Mouse (Mus musculus): Measurements from ENCODE around the gene Frmd7. TPM values are rescaled to one million over a fixed set of nuclear protein-coding genes. Genes with fewer than 3 reads are reported as not detected.

Frmd7 gene
- polyA plus RNA-seq (2016; fragmentation: Nextera tagmentation; extraction: Ambion mirVana): 0.06 TPM in 1 of 2 replicates, not detected in the other

GRCm38 (mm10) chrX:50942610-50943009 lies at the start of gene Frmd7:
Frmd7 (minus strand) TSS chrX:50942710.
- Histone ChIP-seq H3K9me3 (no peaks in the 10 kb centered on the region), H3K27me3 (ENCODE audit: poor library complexity, severe bottlenecking) (peaks cover 18% of the 10 kb centered on the region), H3K4me3 (no peak within 1 kb of the TSS), H3K36me3 (replicated peaks) (no peaks in the 10 kb centered on the region), H3K27ac (no peak within 1 kb of the TSS), H3K4me1 (no peaks in the 10 kb centered on the region)
- DNase-seq (ENCODE audit: extremely low spot score, low spot score): no peak
- WGBS: 71% methylated on average over 14 of the region's 14 CpGs

GRCm38 (mm10) chrX:50991324-50991723 lies 48.8 kb upstream of the Frmd7 start:
- H3K27ac ChIP-seq: no peak overlapping the region
- H3K4me3 ChIP-seq: no peak overlapping the region
- H3K4me1 ChIP-seq: no peaks in the 10 kb centered on the region
- H3K27me3 ChIP-seq (ENCODE audit: poor library complexity, severe bottlenecking): peaks cover 25% of the 10 kb centered on the region
- DNase-seq (ENCODE audit: extremely low spot score, low spot score): no peak
- H3K9me3 ChIP-seq: no peaks in the 10 kb centered on the region
- WGBS: 90% methylated on average over 5 of the region's 5 CpGs
- H3K36me3 ChIP-seq (replicated peaks): no peaks in the 10 kb centered on the region

- Histone ChIP-seq H3K9me3 (no peaks in the 10 kb centered on the region), H3K4me3 (no peak overlapping the region), H3K36me3 (replicated peaks) (no peaks in the 10 kb centered on the region), H3K4me1 (no peaks in the 10 kb centered on the region), H3K27me3 (ENCODE audit: poor library complexity, severe bottlenecking) (peaks cover 25% of the 10 kb centered on the region), H3K27ac (no peak overlapping the region)
- DNase-seq (ENCODE audit: extremely low spot score, low spot score): no peak
- 93% methylated on average over 6 of the region's 6 CpGs for WGBS
Measured at GRCm38 (mm10) chrX:50989940-50990339, 47.4 kb upstream of the Frmd7 start.

- no peaks in the 10 kb centered on the region for H3K4me1 ChIP-seq
- 43% methylated on average over 1 of the region's 1 CpGs for WGBS
- H3K4me3 ChIP-seq: no peak overlapping the region
- peaks cover 28% of the 10 kb centered on the region for H3K27me3 ChIP-seq (ENCODE audit: poor library complexity, severe bottlenecking)
- H3K9me3 ChIP-seq: no peaks in the 10 kb centered on the region
- no peak for DNase-seq (ENCODE audit: extremely low spot score, low spot score)
- no peaks in the 10 kb centered on the region for H3K36me3 ChIP-seq (replicated peaks)
- no peak overlapping the region for H3K27ac ChIP-seq
Measured at GRCm38 (mm10) chrX:50988581-50988980, 46.1 kb upstream of the Frmd7 start.

- Histone ChIP-seq H3K27me3 (ENCODE audit: poor library complexity, severe bottlenecking) (peaks cover 3% of the 10 kb centered on the region; the same call in 1 of the 2 replicates), H3K4me3 (no peak overlapping the region), H3K36me3 (replicated peaks) (no peaks in the 10 kb centered on the region), H3K4me1 (no peaks in the 10 kb centered on the region), H3K27ac (no peak overlapping the region), H3K9me3 (no peaks in the 10 kb centered on the region)
- 76% methylated on average over 2 of the region's 2 CpGs for WGBS
- DNase-seq (ENCODE audit: extremely low spot score, low spot score): no peak
Measured at GRCm38 (mm10) chrX:50978428-50978827, 35.9 kb upstream of the Frmd7 start.

- no peaks in the 10 kb centered on the region for H3K9me3 ChIP-seq
- WGBS: 91% methylated on average over 4 of the region's 4 CpGs
- no peak overlapping the region for H3K27ac ChIP-seq
- H3K4me1 ChIP-seq: no peaks in the 10 kb centered on the region
- no peak for DNase-seq (ENCODE audit: extremely low spot score, low spot score)
- no peak overlapping the region for H3K4me3 ChIP-seq
- H3K27me3 ChIP-seq (ENCODE audit: poor library complexity, severe bottlenecking): 0 out of 2 replicates have a peak, but pooled peaks cover 4% of the 10 kb centered on the region
- H3K36me3 ChIP-seq (replicated peaks): no peaks in the 10 kb centered on the region
Measured at GRCm38 (mm10) chrX:50972145-50972544, 29.6 kb upstream of the Frmd7 start.

- no peaks in the 10 kb centered on the region for H3K9me3 ChIP-seq
- peaks cover 4% of the 10 kb centered on the region for H3K27me3 ChIP-seq (ENCODE audit: poor library complexity, severe bottlenecking)
- H3K36me3 ChIP-seq (replicated peaks): no peaks in the 10 kb centered on the region
- no peak overlapping the region for H3K4me3 ChIP-seq
- H3K27ac ChIP-seq: no peak overlapping the region
- DNase-seq (ENCODE audit: extremely low spot score, low spot score): no peak
- WGBS: 85% methylated on average over 5 of the region's 5 CpGs
- no peaks in the 10 kb centered on the region for H3K4me1 ChIP-seq
Measured at GRCm38 (mm10) chrX:50969907-50970306, 27.4 kb upstream of the Frmd7 start.

- Histone ChIP-seq H3K36me3 (replicated peaks) (no peaks in the 10 kb centered on the region), H3K27me3 (ENCODE audit: poor library complexity, severe bottlenecking) (peaks cover 9% of the 10 kb centered on the region), H3K4me3 (no peak overlapping the region), H3K27ac (no peak overlapping the region), H3K9me3 (no peaks in the 10 kb centered on the region), H3K4me1 (no peaks in the 10 kb centered on the region)
- DNase-seq (ENCODE audit: extremely low spot score, low spot score): no peak
- WGBS: 64% methylated on average over 10 of the region's 10 CpGs
Measured at GRCm38 (mm10) chrX:50968157-50968932, 25.8 kb upstream of the Frmd7 start.

DNA sequence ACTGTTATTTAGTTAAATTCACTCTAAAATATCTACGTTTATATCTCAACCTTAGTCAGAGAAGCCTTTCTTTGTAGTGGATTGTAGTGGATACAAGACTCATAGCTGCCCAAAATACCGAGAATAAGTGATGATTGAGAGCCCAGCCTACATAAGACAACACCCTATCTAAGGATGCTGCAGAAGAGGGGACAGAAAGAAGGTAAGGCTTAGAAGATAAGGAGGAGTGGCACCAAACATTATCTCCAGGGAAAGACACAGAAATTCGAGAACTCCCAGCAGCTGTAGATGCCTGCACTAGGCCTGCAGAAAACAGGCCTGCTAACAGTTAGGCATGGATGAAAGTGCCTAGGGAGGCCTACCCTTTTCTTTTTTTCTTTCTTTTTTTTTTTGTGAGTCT lies 22.6 kb upstream of the Frmd7 start:
- Histone ChIP-seq H3K27ac (no peak overlapping the region), H3K4me1 (no peaks in the 10 kb centered on the region), H3K4me3 (no peak overlapping the region), H3K27me3 (ENCODE audit: poor library complexity, severe bottlenecking) (peaks cover 9% of the 10 kb centered on the region), H3K36me3 (replicated peaks) (no peaks in the 10 kb centered on the region), H3K9me3 (no peaks in the 10 kb centered on the region)
- WGBS: 84% methylated on average over 3 of the region's 3 CpGs
- DNase-seq (ENCODE audit: extremely low spot score, low spot score): no peak

GRCm38 (mm10) chrX:50962955-50963354 lies 20.4 kb upstream of the Frmd7 start:
- no peak overlapping the region for H3K27ac ChIP-seq
- no peaks in the 10 kb centered on the region for H3K9me3 ChIP-seq
- no peak for DNase-seq (ENCODE audit: extremely low spot score, low spot score)
- no peaks in the 10 kb centered on the region for H3K36me3 ChIP-seq (replicated peaks)
- H3K27me3 ChIP-seq (ENCODE audit: poor library complexity, severe bottlenecking): peaks cover 9% of the 10 kb centered on the region
- H3K4me1 ChIP-seq: no peaks in the 10 kb centered on the region
- no peak overlapping the region for H3K4me3 ChIP-seq
- WGBS: 81% methylated on average over 6 of the region's 6 CpGs

- no peak overlapping the region for H3K27ac ChIP-seq
- no peak overlapping the region for H3K4me3 ChIP-seq
- DNase-seq (ENCODE audit: extremely low spot score, low spot score): no peak
- no peaks in the 10 kb centered on the region for H3K36me3 ChIP-seq (replicated peaks)
- H3K27me3 ChIP-seq (ENCODE audit: poor library complexity, severe bottlenecking): peaks cover 7% of the 10 kb centered on the region; the same call in 1 of the 2 replicates
- 55% methylated on average over 2 of the region's 2 CpGs for WGBS
- H3K4me1 ChIP-seq: no peaks in the 10 kb centered on the region
- no peaks in the 10 kb centered on the region for H3K9me3 ChIP-seq
Measured at GRCm38 (mm10) chrX:50948633-50949032, 6.1 kb upstream of the Frmd7 start.

DNA sequence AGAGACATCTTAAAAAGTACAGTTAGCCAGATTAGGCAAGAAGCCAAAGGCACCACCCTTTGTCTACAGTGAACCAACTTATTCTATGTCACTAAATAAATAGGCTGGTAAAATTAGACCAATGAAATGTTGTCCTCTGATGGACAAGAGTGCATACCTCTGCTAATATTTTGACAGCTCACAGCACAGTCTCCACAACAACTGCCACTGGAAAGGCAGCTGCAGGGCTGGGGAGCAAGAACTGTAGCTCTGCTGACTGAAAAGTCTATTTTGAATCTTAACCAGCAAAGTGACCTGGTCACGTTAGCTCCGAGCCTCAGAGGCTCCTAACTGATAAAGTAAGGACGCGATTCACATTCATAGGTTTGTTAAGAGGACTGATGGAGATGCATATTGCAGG lies 5.6 kb upstream of the Frmd7 start:
- H3K27ac ChIP-seq: no peak overlapping the region
- 94% methylated on average over 4 of the region's 4 CpGs for WGBS
- H3K4me3 ChIP-seq: no peak overlapping the region
- DNase-seq (ENCODE audit: extremely low spot score, low spot score): no peak
- H3K4me1 ChIP-seq: no peaks in the 10 kb centered on the region
- no peaks in the 10 kb centered on the region for H3K9me3 ChIP-seq
- no peaks in the 10 kb centered on the region for H3K36me3 ChIP-seq (replicated peaks)
- peaks cover 7% of the 10 kb centered on the region; the same call in 1 of the 2 replicates for H3K27me3 ChIP-seq (ENCODE audit: poor library complexity, severe bottlenecking)

DNA sequence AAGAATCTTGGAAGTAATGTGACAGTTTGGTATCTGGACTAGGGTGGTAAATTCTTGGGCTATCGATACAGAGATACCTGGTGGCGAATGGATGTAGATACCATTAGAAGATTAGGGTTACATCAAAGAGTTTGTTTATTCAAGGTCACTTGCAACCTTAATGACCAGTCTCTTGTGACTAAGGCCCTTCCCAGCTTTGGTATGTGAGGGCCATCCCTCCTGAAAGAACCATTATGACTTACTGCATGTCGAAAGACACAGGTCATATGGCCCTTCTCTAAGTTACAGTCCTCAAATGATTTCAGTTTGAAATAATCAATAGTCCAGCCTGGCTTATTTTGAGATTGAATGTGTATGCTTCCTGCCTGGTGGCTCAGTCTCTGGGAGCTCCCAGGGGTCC lies 5.4 kb downstream of the Frmd7 start:
- Histone ChIP-seq H3K4me3 (no peak overlapping the region), H3K27ac (no peak overlapping the region), H3K27me3 (ENCODE audit: poor library complexity, severe bottlenecking) (peaks cover 22% of the 10 kb centered on the region), H3K4me1 (peaks cover 17% of the 10 kb centered on the region), H3K36me3 (replicated peaks) (no peaks in the 10 kb centered on the region), H3K9me3 (no peaks in the 10 kb centered on the region)
- DNase-seq (ENCODE audit: extremely low spot score, low spot score): no peak
- 91% methylated on average over 3 of the region's 3 CpGs for WGBS

Data from forebrain, embryonic 10.5 days (tissue).